Mouse (Mus musculus) embryonic fibroblast, embryonic 13.5 days (primary cell): ENCODE data around the gene Afg3l1.

Experiments used
- CTCF ChIP-seq: IDR thresholded peaks from 2 replicates; pipeline ENCODE4 v1.5.1; 2011; ENCODE audit warnings: mild to moderate bottlenecking, control low read depth, low read length, moderate library complexity, borderline replicate concordance; ENCODE audit not compliant: insufficient read depth
- POLR2A ChIP-seq: IDR thresholded peaks from 2 replicates; pipeline ENCODE4 v1.6.1; 2011; ENCODE audit warnings: low read depth, mild to moderate bottlenecking, control low read depth, low read length, moderate library complexity

DNA sequence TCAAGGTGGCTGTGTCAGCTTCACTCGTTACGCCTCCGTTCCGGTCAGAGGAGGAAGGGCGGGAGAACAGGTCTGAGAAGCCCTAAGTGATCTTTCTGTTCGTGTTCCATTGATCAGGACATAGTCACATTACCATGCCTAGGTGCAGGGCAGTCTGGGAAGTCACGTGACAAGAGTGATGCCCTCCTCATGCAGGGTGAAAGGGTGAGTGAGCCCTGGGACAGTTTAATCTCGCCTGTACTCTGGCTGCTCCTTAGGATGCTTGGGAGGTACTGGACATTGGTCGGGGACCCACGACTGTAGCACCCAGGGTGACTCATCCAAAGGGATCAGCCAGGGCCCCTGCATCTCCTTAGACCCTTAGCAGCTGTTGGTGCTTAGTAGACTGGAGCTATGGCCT, 31.7 kb upstream of the Afg3l1 start:
- TF ChIP-seq CTCF, result no peak
- TF ChIP-seq POLR2A, result no peak
